Mouse (Mus musculus) spleen, adult 2 months (tissue): ENCODE measurements around the gene Fbxw27.

Source experiments
- CTCF ChIP-seq: fragments of 200-500 bp; IDR thresholded peaks from 2 replicates; pipeline ENCODE4 v1.5.1; 2011; ENCODE audit warnings: mild to moderate bottlenecking, inconsistent platforms; ENCODE audit not compliant: insufficient read depth, insufficient read length, insufficient replicate concordance; ENCODE audit errors: extremely low read depth
- POLR2A ChIP-seq: fragments of 200-500 bp; IDR thresholded peaks from 2 replicates; pipeline ENCODE4 v1.6.1; 2011; ENCODE audit warnings: low read depth, low read length, inconsistent platforms

GRCm38 (mm10) chr9:109833088-109833412 is 42.6 kb upstream of the Fbxw27 start:
- TF ChIP-seq POLR2A, result no peak
- no peak for TF ChIP-seq CTCF
